Mouse (Mus musculus) intestine, embryonic 16.5 days (tissue): ENCODE data around the gene Uaca. TPM values are rescaled to one million over a fixed set of nuclear protein-coding genes. Genes with fewer than 3 reads are reported as not detected.

Source experiments
- ATAC-seq: fragments of 200-750 bp; cut with Nextera tagmentation; 2 replicates; pipeline ENCODE4 v1.8.0; 2017; ENCODE audit warnings: moderate TSS enrichment, moderate library complexity
- H3K27ac ChIP-seq: fragments of 300-500 bp; sonication (generic); 2 replicates; pipeline ENCODE4 v1.5.1; 2014; ENCODE audit warnings: mild to moderate bottlenecking, low read length
- H3K27me3 ChIP-seq: fragments of 300-500 bp; sonication (generic); replicated peaks from 2 replicates; pipeline ENCODE4 v1.6.1; 2014; ENCODE audit warnings: low read length, control low read depth, mixed read lengths; ENCODE audit not compliant: control insufficient read depth, insufficient read depth
- H3K36me3 ChIP-seq: fragments of 300-500 bp; sonication (generic); 2 replicates; pipeline ENCODE4 v1.6.1; 2014; ENCODE audit warnings: low read length, control low read depth; ENCODE audit not compliant: control insufficient read depth, insufficient read depth
- H3K4me1 ChIP-seq: fragments of 300-500 bp; sonication (generic); 2 replicates; pipeline ENCODE4 v1.6.1; 2014; ENCODE audit warnings: low read length, control low read depth, mixed read lengths; ENCODE audit not compliant: control insufficient read depth, insufficient read depth
- H3K4me2 ChIP-seq: fragments of 300-500 bp; sonication (generic); 2 replicates; pipeline ENCODE4 v1.6.1; 2014; ENCODE audit warnings: low read depth, low read length, control low read depth
- H3K4me3 ChIP-seq: fragments of 300-500 bp; sonication (generic); 2 replicates; pipeline ENCODE4 v1.5.1; 2014; ENCODE audit warnings: mild to moderate bottlenecking, low read length
- H3K9ac ChIP-seq: fragments of 300-500 bp; sonication (generic); 2 replicates; pipeline ENCODE4 v1.6.1; 2014; ENCODE audit warnings: low read depth, low read length
- H3K9me3 ChIP-seq: fragments of 300-500 bp; sonication (generic); 2 replicates; pipeline ENCODE4 v1.6.1; 2016; ENCODE audit warnings: low read length, control low read depth; ENCODE audit not compliant: control insufficient read depth
- WGBS: fragments of 180-500 bp; shearing (Covaris S2); extraction: QIAGEN DNeasy Blood & Tissue Kit; methylation state at CpG from one replicate; pipeline ENCODE4 v1.1.7; 2014; 5-methylcytosine and 5-hydroxymethylcytosine counted together
- polyA plus RNA-seq: library from polyadenylated mRNA; unstranded; fragments of >200 nt; fragmentation: Nextera tagmentation; extraction: Ambion mirVana; gene quantifications from 2 replicates; pipeline ENCODE4 v1.2.1, GENCODE M21; 2015

Uaca gene
- polyA plus RNA-seq, 1 experiment from 2014 or later: 56.8 TPM

- 21% methylated on average over 20 of the region's 20 CpGs for WGBS
- Histone ChIP-seq H3K9me3 (no peaks in the 10 kb centered on the region; the same call in 1 of the 2 replicates), H3K36me3 (no peaks in the 10 kb centered on the region), H3K27ac (peak overlapping the region; percentile 72), H3K4me3 (peak overlapping the region; percentile 1), H3K9ac (peak overlapping the region; percentile 59), H3K27me3 (no peaks in the 10 kb centered on the region), H3K4me2 (peak overlapping the region; percentile 53), H3K4me1 (peaks cover 47% of the 10 kb centered on the region)
- peak; percentile 43 for ATAC-seq
Measured at GRCm38 (mm10) chr9:60837449-60838141, 43.3 kb downstream of the Uaca start.

DNA sequence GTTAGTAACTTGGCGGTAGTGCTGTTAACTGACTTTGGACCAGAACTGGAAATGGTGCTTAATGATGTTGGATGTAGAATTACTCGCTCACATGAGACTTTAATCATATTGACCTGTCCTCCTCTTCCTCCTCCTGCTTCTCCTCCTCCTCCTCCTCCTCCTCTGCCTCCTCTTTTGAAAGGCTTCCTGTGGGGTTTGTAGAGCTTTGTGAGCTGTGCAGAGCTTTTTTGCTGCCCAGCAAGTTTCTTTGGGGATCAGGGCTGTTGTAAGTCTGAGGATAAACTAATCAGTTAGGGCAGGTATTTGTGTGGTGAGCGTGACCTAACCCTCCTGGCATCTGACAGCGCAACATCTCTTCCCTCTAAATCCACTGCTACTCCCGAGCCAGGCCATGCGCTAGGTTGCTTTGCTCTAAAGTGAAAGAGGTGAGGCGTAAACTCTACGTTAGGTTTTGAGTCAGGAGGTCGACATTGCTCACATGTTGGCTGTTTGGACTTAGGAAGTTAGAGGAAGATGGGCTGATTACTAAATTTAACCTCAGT lies 44.1 kb downstream of the Uaca start:
- Histone ChIP-seq H3K36me3 (no peaks in the 10 kb centered on the region), H3K27ac (peak overlapping the region; percentile 72), H3K9ac (no peak overlapping the region), H3K4me3 (peak overlapping the region; percentile 1; the same call in 1 of the 2 replicates), H3K9me3 (no peaks in the 10 kb centered on the region; the same call in 1 of the 2 replicates), H3K4me1 (peaks cover 48% of the 10 kb centered on the region), H3K4me2 (peak overlapping the region; percentile 53; the same call in 1 of the 2 replicates), H3K27me3 (no peaks in the 10 kb centered on the region)
- 50% methylated on average over 9 of the region's 9 CpGs for WGBS
- ATAC-seq: no peak

DNA sequence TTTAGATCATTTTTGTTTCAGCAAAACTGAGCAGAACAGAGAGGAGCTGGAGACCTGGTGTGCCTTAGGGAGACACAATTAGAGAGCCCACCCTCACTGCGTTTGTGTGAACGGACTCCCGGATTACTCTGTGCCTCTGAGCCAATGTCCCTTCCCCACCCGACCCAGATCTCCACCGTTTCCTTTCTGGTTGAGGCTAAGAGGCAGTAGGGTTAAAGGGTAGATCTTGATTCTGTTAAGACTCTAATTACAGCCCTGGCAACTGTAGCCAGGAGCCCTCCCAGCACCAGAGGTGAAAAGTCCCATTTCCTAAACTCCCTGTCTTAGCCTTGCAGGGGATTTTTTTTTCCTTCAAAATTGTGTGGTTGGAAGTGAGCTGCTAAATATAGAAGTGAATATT lies 47.1 kb downstream of the Uaca start:
- ATAC-seq: no peak
- Histone ChIP-seq H3K27ac (peak overlapping the region; percentile 25; the same call in 1 of the 2 replicates), H3K9me3 (no peaks in the 10 kb centered on the region), H3K4me3 (no peak overlapping the region), H3K4me1 (peaks cover 43% of the 10 kb centered on the region), H3K27me3 (no peaks in the 10 kb centered on the region), H3K4me2 (no peak overlapping the region), H3K9ac (no peak overlapping the region), H3K36me3 (no peaks in the 10 kb centered on the region)
- 21% methylated on average over 5 of the region's 5 CpGs for WGBS

- Histone ChIP-seq H3K27ac (no peak overlapping the region), H3K36me3 (no peaks in the 10 kb centered on the region), H3K9me3 (no peaks in the 10 kb centered on the region), H3K4me3 (no peak overlapping the region), H3K4me2 (no peak overlapping the region), H3K27me3 (no peaks in the 10 kb centered on the region), H3K4me1 (peaks cover 22% of the 10 kb centered on the region), H3K9ac (no peak overlapping the region)
- 61% methylated on average over 6 of the region's 6 CpGs for WGBS
- ATAC-seq: no peak
Measured at GRCm38 (mm10) chr9:60843415-60844076, 49.2 kb downstream of the Uaca start.

DNA sequence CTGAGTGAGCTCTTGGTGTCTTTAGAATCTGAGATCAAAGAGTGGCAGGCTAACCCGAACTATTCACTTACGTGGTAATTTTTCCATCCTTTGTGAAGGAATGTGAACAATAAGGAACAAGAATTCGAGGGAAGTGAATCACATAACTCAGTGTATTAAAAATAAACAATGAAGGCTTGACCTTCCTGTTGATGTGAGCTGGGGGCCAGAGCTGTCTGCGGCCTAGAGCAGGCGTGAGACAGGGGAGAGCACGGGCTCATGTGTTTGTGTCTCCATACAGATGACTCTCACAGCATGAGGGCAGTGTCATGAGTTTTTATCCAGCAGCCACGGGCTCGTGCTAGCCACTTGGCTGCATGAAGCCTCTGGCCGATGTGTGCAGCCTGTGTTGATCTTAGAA lies 54.4 kb downstream of the Uaca start:
- Histone ChIP-seq H3K27ac (no peak overlapping the region), H3K4me2 (no peak overlapping the region), H3K4me1 (peaks cover 5% of the 10 kb centered on the region; the same call in 1 of the 2 replicates), H3K4me3 (no peak overlapping the region), H3K9me3 (no peaks in the 10 kb centered on the region), H3K9ac (no peak overlapping the region), H3K27me3 (no peaks in the 10 kb centered on the region), H3K36me3 (peaks cover 10% of the 10 kb centered on the region)
- WGBS: 37% methylated on average over 9 of the region's 9 CpGs
- ATAC-seq: no peak

DNA sequence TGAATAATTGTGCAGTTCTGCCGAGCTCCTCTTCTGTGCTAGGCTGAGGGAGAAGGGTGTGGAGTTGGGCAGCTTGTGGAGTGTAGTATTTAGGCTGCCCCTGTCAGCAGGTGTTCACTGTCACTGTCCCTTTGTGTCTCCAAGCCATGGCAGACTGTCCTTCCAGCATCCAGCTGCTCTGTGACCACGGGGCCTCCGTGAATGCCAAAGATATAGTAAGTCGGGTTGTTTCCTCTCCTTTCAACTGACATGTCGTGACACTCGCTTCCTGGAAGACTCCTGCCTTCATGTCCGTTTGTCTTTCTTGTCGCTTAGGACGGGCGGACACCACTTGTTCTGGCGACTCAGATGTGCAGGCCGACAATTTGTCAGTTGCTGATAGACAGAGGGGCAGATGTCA lies 55.6 kb downstream of the Uaca start:
- ATAC-seq: no peak
- 82% methylated on average over 12 of the region's 12 CpGs for WGBS
- Histone ChIP-seq H3K27me3 (no peaks in the 10 kb centered on the region), H3K27ac (no peak overlapping the region), H3K36me3 (peaks cover 10% of the 10 kb centered on the region), H3K9me3 (no peaks in the 10 kb centered on the region), H3K4me3 (no peak overlapping the region), H3K4me1 (peaks cover 3% of the 10 kb centered on the region; the same call in 1 of the 2 replicates), H3K4me2 (no peak overlapping the region), H3K9ac (no peak overlapping the region)

DNA sequence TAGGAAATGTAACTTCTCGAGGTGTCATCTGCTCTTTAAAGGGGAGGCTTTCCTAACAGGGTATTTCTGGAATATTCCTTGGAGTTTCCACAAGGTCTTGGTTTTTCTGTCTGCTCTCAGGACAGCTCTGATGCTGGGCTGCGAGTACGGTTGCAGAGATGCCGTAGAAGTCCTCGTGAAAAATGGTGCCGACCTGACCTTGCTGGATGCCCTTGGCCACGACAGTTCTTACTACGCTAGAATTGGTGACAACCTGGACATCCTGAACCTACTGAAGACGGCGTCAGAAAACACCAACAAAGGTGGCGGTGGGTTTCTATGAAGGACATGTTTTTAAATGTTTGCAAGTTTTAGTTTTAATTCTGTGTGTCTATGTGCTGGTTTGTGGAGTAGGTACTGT lies 59.9 kb downstream of the Uaca start:
- no peaks in the 10 kb centered on the region for H3K9me3 ChIP-seq
- 90% methylated on average over 11 of the region's 11 CpGs for WGBS
- peaks cover 15% of the 10 kb centered on the region for H3K36me3 ChIP-seq
- no peak overlapping the region for H3K4me2 ChIP-seq
- no peak overlapping the region for H3K4me3 ChIP-seq
- peaks cover 4% of the 10 kb centered on the region; the same call in 1 of the 2 replicates for H3K4me1 ChIP-seq
- ATAC-seq: no peak
- H3K27ac ChIP-seq: no peak overlapping the region
- H3K9ac ChIP-seq: no peak overlapping the region
- no peaks in the 10 kb centered on the region for H3K27me3 ChIP-seq

GRCm38 (mm10) chr9:60857833-60858232 lies 63.5 kb downstream of the Uaca start:
- Histone ChIP-seq H3K9ac (no peak overlapping the region), H3K4me1 (peaks cover 4% of the 10 kb centered on the region; the same call in 1 of the 2 replicates), H3K4me3 (no peak overlapping the region), H3K4me2 (no peak overlapping the region), H3K36me3 (peaks cover 10% of the 10 kb centered on the region), H3K27ac (no peak overlapping the region; the same call in 1 of the 2 replicates), H3K27me3 (no peaks in the 10 kb centered on the region), H3K9me3 (no peaks in the 10 kb centered on the region)
- ATAC-seq: peak; percentile 57
- WGBS: 28% methylated on average over 5 of the region's 5 CpGs

GRCm38 (mm10) chr9:60858306-60858960 lies 64.1 kb downstream of the Uaca start:
- H3K9ac ChIP-seq: no peak overlapping the region
- 40% methylated on average over 11 of the region's 11 CpGs for WGBS
- ATAC-seq: 0 out of 2 replicates have a peak, but pooled peaks have one; percentile 42
- no peak overlapping the region for H3K27ac ChIP-seq
- H3K9me3 ChIP-seq: no peaks in the 10 kb centered on the region
- H3K27me3 ChIP-seq: no peaks in the 10 kb centered on the region
- peaks cover 4% of the 10 kb centered on the region; the same call in 1 of the 2 replicates for H3K4me1 ChIP-seq
- no peak overlapping the region for H3K4me3 ChIP-seq
- H3K36me3 ChIP-seq: peaks cover 10% of the 10 kb centered on the region
- peak overlapping the region; percentile 37 for H3K4me2 ChIP-seq
